Mouse (Mus musculus): ENCODE data around the gene Rnf157. TPM values are rescaled to one million over a fixed set of nuclear protein-coding genes. Genes with fewer than 3 reads are reported as not detected.

The Rnf157 gene
- polyA plus RNA-seq, 1 experiment from 2014 or later = 85.4 TPM

Other genes starting within 250 kb of the Rnf157 start
- gene Fbf1, start 244.9 kb downstream of the Rnf157 start, polyA plus RNA-seq (2015; fragmentation: Nextera tagmentation; extraction: Ambion mirVana) = 44.2 and 48.5 TPM in 2 replicates
- 90.4 and 93.5 TPM in 2 replicates for gene Ten1, start 214.2 kb downstream of the Rnf157 start, polyA plus RNA-seq (2015; fragmentation: Nextera tagmentation; extraction: Ambion mirVana)
- gene Acox1, start 214.0 kb downstream of the Rnf157 start, polyA plus RNA-seq (2015; fragmentation: Nextera tagmentation; extraction: Ambion mirVana) = 58.1 and 61.7 TPM in 2 replicates
- 1.00 and 1.9 TPM in 2 replicates for gene Evpl, start 175.0 kb downstream of the Rnf157 start, polyA plus RNA-seq (2015; fragmentation: Nextera tagmentation; extraction: Ambion mirVana)
- 64.2 and 77.9 TPM in 2 replicates for gene Srp68, start 138.8 kb downstream of the Rnf157 start, polyA plus RNA-seq (2015; fragmentation: Nextera tagmentation; extraction: Ambion mirVana)
- 0.47 and 0.52 TPM in 2 replicates for gene Galr2, start 132.1 kb downstream of the Rnf157 start, polyA plus RNA-seq (2015; fragmentation: Nextera tagmentation; extraction: Ambion mirVana)
- 113 and 114 TPM in 2 replicates for gene Exoc7, start 105.8 kb downstream of the Rnf157 start, polyA plus RNA-seq (2015; fragmentation: Nextera tagmentation; extraction: Ambion mirVana)
- gene Foxj1, start 77.6 kb downstream of the Rnf157 start, polyA plus RNA-seq (2015; fragmentation: Nextera tagmentation; extraction: Ambion mirVana) = 11.3 and 12.1 TPM in 2 replicates
- 33.9 and 39.2 TPM in 2 replicates for gene Ubald2, start 21.1 kb upstream of the Rnf157 start, polyA plus RNA-seq (2015; fragmentation: Nextera tagmentation; extraction: Ambion mirVana)
- gene Qrich2, start 53.2 kb upstream of the Rnf157 start, polyA plus RNA-seq (2015; fragmentation: Nextera tagmentation; extraction: Ambion mirVana) = 0.15 TPM in 1 of 2 replicates, not detected in the other
- gene Prpsap1, start 81.2 kb upstream of the Rnf157 start, polyA plus RNA-seq (2015; fragmentation: Nextera tagmentation; extraction: Ambion mirVana) = 173 and 184 TPM in 2 replicates
- gene Sphk1, start 117.9 kb upstream of the Rnf157 start, polyA plus RNA-seq (2015; fragmentation: Nextera tagmentation; extraction: Ambion mirVana) = 2.8 and 4.5 TPM in 2 replicates
- 19.2 and 32.4 TPM in 2 replicates for gene Ube2o, start 168.4 kb upstream of the Rnf157 start, polyA plus RNA-seq (2015; fragmentation: Nextera tagmentation; extraction: Ambion mirVana)
- 0.34 and 0.49 TPM in 2 replicates for gene Aanat, start 173.4 kb upstream of the Rnf157 start, polyA plus RNA-seq (2015; fragmentation: Nextera tagmentation; extraction: Ambion mirVana)
- gene Rhbdf2, start 214.0 kb upstream of the Rnf157 start, polyA plus RNA-seq (2015; fragmentation: Nextera tagmentation; extraction: Ambion mirVana) = 1.4 and 4.0 TPM in 2 replicates
- 3.1 and 3.4 TPM in 2 replicates for gene Prcd, start 240.5 kb upstream of the Rnf157 start, polyA plus RNA-seq (2015; fragmentation: Nextera tagmentation; extraction: Ambion mirVana)
- 28.7 and 31.1 TPM in 2 replicates for gene Cygb, start 241.3 kb upstream of the Rnf157 start, polyA plus RNA-seq (2015; fragmentation: Nextera tagmentation; extraction: Ambion mirVana)

Measured in neural tube, embryonic 15.5 days (tissue).